Mouse (Mus musculus) MEL-GATA-1-ER (cell line): ENCODE results near the gene Klhl5.

Source experiments
- DNase-seq: peaks from one replicate; pipeline ENCODE4 v3.0.0-alpha.2; 2012; ENCODE audit warnings: low read depth; ENCODE audit errors: extremely low read depth

Gene Klhl5

DNA sequence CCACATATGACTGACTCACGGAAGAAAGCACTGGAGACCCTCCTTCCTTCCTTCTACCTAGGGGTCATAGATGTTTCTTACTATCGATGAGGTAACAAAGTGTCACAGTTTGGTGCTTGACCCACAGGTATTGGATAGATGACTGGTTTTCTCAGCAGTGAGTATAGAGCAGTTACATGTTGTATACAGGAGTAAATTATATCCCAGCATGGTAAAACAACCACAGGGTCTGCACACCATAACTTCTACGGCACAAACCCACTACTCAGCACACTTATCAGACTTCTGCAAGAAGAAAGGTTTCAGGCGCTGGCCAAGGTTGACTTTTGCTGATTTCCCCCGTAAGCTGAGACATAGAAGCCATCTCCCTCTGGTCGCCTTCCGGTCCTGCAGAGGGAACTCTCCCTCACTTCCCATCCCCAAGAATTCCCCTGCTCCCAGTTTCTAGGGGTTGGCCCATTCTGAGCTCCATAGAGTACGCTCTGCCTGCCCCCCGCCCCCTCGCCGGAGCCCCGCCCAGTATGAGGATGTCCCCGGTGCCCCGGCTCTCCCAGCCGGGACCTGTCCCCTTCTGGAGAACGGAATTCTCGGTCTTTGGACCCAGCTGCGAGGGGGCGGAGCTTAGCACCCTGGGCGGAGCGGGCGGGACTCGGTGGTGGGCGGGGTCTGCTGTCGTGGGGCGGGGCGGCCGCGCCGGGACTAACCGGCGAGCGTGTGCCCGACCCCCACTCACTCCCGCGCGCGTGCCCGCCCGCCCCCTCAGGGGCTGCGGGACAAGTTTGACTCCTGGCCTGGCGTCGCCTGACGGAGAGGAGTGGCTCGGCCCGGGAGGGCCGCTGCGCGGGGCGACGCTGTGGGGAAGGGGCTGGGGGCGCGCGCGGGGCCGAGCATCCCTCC, at the start of gene Klhl5:
Gene Klhl5, plus strand, starts transcription at position 664 of the 897 bp plus-strand sequence.
- peak; percentile 30 for DNase-seq

GRCm38 (mm10) chr5:65057596-65057995, 49.7 kb upstream of the Klhl5 start:
- DNase-seq = no peak

DNA sequence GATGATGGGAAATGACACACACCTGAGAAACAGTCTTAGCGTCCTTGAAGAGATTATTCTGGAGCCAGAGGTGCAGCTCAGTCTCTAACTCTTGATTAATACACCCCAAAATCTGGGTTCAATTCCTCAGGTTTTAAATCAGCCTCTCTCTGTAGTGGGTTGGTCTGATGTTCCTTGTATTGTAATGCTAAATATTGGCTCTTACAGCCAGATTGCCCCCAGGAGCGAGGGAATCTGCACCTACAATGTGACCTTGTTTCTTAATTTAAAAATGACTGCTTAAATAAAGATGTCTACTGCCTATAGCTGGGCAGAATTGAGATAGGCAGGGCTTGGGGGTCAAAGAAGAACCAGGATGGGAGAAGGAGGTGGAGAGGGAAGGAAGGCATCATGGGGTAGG, 47.5 kb upstream of the Klhl5 start:
- no peak for DNase-seq

GRCm38 (mm10) chr5:65062236-65062635, 45.1 kb upstream of the Klhl5 start:
- no peak for DNase-seq

DNA sequence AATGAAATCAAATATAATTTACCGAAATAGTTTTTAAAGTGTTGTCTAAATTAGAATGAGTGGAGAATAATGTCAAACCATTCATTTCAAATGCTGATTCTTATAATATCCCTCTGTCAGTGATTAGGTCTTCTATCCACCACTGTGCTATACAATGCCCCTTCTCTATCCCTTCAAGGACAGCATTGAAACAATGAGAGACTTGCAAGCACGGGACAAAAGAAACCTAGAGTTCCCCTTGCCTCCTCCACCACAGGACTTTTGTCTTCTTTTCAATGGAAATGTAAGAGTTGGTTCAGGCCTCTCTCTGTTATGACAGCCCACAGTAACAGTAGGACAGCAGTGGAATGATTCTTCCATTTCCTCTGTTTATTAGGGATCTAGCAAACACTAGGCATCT, 44.1 kb upstream of the Klhl5 start:
- no peak for DNase-seq

DNA sequence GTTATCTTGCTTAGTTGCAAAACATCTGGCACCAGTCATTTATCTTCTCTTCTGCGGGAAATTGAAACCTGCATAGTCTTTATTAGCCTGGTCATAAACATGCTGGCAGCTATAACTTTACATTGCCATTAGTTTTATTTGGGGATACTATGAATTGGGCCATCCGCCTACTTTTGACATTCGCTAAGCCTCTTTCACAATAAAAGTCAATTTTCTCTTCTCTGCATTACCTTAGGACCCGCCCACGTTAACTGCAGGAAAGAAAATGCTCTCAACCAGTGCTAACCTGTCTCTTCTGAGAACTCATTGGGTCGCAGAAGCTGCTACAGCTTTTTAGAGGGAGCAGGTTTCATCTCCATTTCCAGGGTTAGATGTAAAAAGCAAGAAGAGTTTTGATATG, 39.2 kb upstream of the Klhl5 start:
- no peak for DNase-seq

DNA sequence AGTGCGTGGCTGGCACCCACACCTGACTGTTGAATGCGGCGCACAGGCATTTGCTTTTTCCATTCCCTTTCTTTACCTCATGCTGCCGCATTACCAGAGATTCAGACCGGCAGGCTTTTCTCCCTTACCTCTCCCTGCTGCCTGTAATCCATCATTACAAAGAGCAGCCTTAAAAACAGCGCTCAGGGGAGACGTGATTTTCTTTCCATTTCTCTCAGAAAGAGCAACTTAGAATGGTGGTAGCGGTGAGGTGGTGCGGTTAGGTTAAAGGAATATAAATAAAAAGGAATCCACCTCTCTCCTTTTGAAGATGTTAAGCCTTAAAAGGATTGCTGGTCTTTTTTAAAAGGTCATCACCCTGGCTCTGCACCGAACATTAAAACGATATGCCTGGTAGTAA, 37.5 kb upstream of the Klhl5 start:
- DNase-seq = no peak

DNA sequence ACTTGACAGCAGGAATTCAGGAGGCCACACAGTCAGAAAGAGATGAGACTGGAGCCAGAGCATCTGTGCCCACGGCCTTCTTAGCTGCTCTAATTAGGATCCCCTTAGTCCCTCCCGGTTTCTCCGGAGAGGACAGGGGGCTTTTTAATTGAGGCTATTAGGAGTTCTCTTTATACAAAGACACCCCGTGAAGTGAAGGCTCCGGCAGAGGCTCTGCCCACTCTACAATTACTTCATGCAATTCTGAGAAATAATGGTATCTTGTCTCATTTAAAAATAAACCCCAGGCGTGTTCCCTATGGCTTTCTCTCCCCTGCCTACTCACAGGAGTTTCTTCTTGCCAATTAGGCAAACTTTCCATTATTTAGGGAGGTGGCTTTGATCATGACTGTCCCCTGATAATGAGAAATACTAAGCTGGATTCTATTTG, 35.6 kb upstream of the Klhl5 start:
- no peak for DNase-seq

DNA sequence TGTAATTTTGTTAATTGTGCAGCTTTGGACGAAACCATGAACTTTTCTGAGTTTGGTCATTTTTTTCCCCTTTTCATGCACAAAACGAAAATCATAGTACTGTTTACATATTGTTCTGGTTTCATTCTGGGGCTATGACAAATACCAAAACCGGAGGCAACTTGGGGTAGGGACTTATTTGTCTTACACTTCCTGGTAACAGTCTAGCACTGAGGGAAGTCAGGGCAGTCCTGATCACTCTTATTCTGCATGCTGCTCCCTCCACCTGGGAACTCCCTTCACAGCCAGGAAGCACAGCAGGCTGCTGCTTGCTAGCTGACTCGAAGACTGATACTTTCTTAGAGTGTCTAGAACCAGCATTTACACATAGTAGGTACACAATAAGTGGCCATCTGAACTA, 34.1 kb upstream of the Klhl5 start:
- DNase-seq = no peak

GRCm38 (mm10) chr5:65074693-65075092, 32.6 kb upstream of the Klhl5 start:
- no peak for DNase-seq

DNA sequence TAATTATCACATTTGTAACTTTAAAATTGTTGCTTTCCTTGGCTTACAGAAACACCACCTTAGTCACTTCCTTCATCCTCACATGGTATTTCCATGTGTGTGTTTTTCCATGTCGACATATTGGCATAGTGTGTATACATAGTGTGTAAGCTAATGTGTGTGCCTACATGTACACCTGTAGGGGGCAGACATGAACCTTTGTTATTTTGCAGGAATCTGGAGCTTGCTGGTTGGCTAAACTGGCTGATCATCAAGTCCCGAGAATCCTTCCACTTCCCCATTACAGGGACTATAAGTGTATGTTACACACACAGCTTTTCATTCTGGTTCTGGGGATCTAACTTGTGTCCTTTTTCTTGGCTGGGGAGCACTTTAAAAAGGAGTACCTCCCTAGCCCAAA, 31.3 kb upstream of the Klhl5 start:
- DNase-seq = peak; percentile 9

- no peak for DNase-seq
Observed at GRCm38 (mm10) chr5:65076748-65077147, 30.6 kb upstream of the Klhl5 start.

DNA sequence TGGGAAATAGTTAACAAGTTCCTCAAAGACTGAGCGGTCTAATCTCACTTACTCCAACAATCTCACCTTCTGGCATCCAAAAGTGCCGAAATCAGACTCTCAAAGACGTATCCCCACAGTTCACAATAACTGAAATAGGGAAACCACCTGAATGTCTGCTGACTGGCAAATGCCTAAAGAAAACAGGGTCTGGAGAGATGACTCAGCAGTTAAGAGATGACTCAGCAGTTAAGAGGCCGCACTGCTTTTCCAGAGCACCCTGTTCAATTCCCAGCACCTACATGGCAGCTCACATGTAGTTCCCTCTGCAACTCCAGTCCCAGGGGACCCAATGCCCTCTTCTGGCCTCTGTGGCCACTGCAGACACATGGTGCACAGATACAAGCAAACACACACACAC, 29.3 kb upstream of the Klhl5 start:
- DNase-seq = no peak

DNA sequence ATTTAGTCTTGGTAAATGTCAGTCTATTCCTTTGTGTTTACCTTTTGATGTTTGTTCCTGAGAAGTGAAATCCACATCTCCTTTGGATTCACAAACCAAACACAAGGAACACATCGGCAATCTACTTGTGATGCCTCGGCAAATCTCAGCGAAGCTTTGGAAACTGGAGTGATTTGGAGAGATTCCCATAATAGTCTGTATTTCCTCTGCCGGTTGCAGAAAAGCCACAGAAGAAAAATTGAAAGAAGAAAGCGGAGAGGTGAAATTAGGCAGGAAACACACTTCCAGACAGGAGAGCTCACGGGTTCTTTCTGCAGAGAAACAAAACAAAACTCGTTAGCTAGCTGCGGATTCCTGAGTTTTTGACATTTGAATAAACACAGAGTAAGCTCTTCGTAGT, 27.5 kb upstream of the Klhl5 start:
- no peak for DNase-seq

DNA sequence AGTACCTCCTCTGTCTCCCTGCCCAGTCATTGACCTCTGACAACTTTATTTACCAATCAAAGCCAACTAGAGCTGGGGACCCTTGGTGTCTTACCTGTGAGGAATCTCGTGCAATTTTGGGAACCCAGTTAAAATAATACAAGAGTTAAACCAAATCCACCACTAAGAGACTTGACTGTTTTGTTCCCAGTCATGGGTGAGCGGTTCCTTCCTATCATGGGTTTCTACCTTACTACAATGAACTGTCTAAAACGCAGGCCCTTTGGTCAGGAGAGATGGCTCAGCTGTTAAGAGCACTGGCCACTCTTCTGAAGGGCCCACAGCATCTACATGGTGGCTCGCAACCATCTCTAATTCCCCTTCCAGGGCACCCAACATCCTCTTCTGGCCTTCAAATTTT, 25.5 kb upstream of the Klhl5 start:
- DNase-seq = no peak

GRCm38 (mm10) chr5:65086522-65086921, 20.8 kb upstream of the Klhl5 start:
- no peak for DNase-seq

- no peak for DNase-seq
Observed at GRCm38 (mm10) chr5:65089707-65090106, 17.6 kb upstream of the Klhl5 start.

DNA sequence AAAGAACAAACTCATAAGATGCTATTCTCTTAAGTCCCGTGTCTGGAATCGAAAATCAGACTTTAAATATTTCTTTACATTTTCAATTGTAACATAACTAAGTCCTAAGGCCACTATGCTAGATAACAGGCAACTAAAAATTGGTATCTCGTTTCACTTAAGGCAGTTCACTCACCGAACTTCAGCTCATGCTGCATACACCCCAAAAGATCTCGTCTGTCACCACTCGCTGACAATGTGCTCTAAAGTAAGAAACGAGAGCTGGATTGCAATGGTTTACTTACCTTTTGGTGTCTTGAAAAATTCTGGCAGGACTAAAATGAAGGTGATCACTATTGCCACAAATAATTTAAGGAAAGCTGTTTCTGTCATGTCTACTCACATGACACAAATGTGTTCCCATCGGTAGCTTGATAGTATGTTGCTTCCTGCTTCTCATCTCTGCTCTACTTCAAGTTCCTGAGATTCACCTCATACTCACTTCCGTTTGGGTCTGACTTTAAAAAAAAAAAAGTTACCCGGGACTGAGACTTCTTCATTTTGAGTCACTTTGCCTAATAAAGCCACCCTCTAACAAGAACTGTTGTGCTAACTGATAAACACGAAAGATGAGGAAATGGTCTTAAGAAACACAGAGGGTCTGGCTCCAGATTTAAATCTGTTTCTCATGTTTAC, 16.0 kb upstream of the Klhl5 start:
- peak; percentile 83 for DNase-seq

DNA sequence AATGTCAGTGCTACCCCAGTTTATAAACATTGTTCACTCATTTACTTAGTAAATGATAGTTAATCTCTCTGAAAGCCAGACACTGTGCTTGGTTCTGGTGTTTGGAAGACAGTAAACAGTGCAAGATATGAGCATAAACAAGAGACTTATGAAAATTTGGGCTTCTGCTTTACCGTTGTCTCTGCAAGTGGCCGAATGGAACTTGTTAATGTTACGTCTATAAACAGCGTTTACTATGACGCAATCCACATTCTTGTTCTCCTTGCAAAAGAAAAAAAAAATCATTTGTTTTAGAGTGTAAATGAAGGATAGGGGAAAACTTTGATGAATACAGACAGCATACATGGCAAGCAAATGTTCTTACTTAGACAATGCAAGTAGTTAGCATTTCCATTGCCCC, 15.4 kb upstream of the Klhl5 start, which contains the start of gene Tmem156:
Gene Tmem156, minus strand, starts transcription at position 212 of the 400 bp plus-strand sequence.
- DNase-seq = no peak

- no peak for DNase-seq
Observed at GRCm38 (mm10) chr5:65093769-65094168, 13.6 kb upstream of the Klhl5 start.

DNA sequence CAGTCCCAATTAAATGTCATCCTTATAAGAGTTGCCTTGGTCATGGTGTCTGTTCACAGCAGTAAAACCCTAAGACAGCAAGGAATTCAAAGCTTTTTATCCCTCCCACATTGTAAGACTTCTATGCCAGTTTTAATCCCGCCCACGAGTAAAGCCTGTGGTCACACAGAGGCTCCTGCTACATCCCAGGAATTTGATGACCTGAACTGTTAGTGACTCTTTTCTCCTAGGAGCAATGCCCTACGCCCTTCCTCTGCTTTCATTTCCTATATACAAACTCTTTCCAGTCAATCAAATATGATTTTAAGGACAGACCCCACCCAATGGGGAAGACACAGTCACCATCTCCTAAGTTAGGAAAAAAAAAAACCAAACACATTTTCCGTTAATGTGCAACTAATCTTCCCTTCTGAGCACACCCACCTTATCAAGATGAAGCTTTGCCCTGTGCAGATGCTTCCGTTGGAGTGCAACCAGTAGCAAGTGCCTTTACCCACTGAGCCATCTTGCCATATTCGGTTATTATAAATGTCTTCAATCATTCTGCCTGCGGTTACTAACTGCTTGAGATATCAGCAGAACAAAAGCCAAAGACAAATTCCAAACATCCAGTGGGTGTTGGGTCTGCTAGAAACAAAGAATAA, 12.3 kb upstream of the Klhl5 start:
- no peak for DNase-seq

DNA sequence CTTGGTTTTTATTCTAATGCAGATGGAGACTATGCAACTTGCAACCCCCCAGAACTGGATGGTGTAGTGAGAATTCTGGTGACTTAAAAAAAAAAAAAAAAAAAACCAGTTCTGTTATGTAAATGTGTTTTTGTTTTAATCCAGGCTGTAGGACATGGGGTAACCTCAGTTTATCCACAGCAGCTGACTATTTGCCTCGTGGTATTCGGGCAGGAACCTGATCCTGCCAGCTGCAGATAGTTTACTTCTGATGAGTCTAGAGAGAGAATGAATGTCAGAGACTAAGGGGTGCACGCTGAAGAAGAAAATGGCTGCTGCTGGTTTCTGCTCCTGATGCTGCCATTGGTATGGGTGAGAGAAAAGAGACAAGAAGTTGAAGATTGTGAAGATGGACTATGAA, 11.3 kb upstream of the Klhl5 start:
- DNase-seq = no peak
